Mouse (Mus musculus) bone marrow, adult 2 months (tissue): ENCODE results near the gene Sptbn4.

Source experiments
- CTCF ChIP-seq: fragments of 200-500 bp; IDR thresholded peaks from 2 replicates; pipeline ENCODE4 v1.5.1; 2011; ENCODE audit warnings: low read length, control low read depth; ENCODE audit not compliant: control insufficient read depth, insufficient read depth
- POLR2A ChIP-seq: fragments of 200-500 bp; IDR thresholded peaks from 2 replicates; pipeline ENCODE4 v1.6.1; 2011; ENCODE audit warnings: low read depth, mild to moderate bottlenecking, control low read depth, low read length, borderline replicate concordance; ENCODE audit not compliant: control insufficient read depth

- peak; percentile 69 for TF ChIP-seq CTCF
- no peak; the same call in 1 of the 2 replicates for TF ChIP-seq POLR2A
These were observed 118.0 kb downstream of the Sptbn4 start for GRCm38 (mm10) chr7:27329326-27329947.
